26 mouse cellular contexts compared by ENCODE assay signal in the genomic region with DNA sequence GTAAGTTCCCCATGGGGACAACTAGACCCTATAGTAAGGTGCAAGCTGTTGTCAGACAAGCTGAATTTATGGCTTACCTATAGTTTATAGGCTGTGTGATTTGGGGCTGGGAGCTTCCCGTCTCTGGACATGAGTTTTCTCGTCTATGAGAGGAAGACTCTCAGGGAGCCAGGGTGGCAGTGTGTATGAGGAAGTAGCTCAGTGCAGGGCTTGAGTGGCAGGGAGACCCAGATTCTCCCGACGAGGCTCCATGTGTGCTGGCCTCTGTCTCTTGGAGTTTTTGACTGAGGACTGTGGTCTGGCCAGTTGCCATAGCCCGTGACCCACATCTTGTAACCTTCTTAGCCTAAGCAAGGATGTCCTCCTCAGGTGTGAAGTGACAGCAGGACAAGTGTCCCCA. TPM values are rescaled to one million over a fixed set of nuclear protein-coding genes. Genes with fewer than 3 reads are reported as not detected.
"Had no signal": no experiment of that assay in that cellular context is flagged by ENCODE, and none has a peak within 500 bp of the region (broad histone marks: within the 10 kb centered on the region; RNA-seq: fewer than 3 reads in every experiment).

No protein-coding gene starts in this region.

- H3K9ac ChIP-seq: heart, embryonic 13.5 days; heart, embryonic 15.5 days; hindbrain, embryonic 12.5 days; hindbrain, embryonic 14.5 days; intestine, embryonic 15.5 days; limb, embryonic 12.5 days; liver, embryonic 13.5 days had no signal

- H3K9me3 ChIP-seq: heart, embryonic 10.5 days; heart, embryonic 13.5 days; heart, embryonic 15.5 days; hindbrain, embryonic 10.5 days; hindbrain, embryonic 12.5 days; intestine, embryonic 15.5 days; limb, embryonic 10.5 days; limb, embryonic 12.5 days; liver, embryonic 13.5 days had no signal

- DNase-seq: gastrocnemius, postnatal 25 days; heart, adult 11 months; heart, postnatal 14 days; heart, postnatal 36 days; kidney, adult 18-20 months; kidney, adult 8-10 months; kidney, postnatal 10 days; kidney, postnatal 25 days; kidney, postnatal 4 days; liver; liver, embryonic 13.5 days had no signal

- H3K27me3 ChIP-seq: heart, embryonic 13.5 days; heart, embryonic 15.5 days; hindbrain, embryonic 12.5 days; intestine, embryonic 15.5 days; limb, embryonic 12.5 days; liver, embryonic 13.5 days had no signal

- H3K4me1 ChIP-seq: intestine, embryonic 15.5 days had no signal

- H3K27ac ChIP-seq: heart, embryonic 10.5 days; heart, embryonic 13.5 days; heart, embryonic 15.5 days; hindbrain, embryonic 10.5 days; hindbrain, embryonic 12.5 days; hindbrain, embryonic 14.5 days; intestine, embryonic 15.5 days; layer of hippocampus, adult 2 months; left cerebral cortex, adult 2 months; limb, embryonic 10.5 days; limb, embryonic 12.5 days; liver, embryonic 13.5 days had no signal

- H3K4me2 ChIP-seq: heart, embryonic 13.5 days; heart, embryonic 15.5 days; hindbrain, embryonic 12.5 days; hindbrain, embryonic 14.5 days; intestine, embryonic 15.5 days; limb, embryonic 12.5 days; liver, embryonic 11.5 days; liver, embryonic 13.5 days had no signal

- H3K4me3 ChIP-seq: heart, embryonic 10.5 days; heart, embryonic 13.5 days; heart, embryonic 15.5 days; hindbrain, embryonic 10.5 days; hindbrain, embryonic 12.5 days; intestine, embryonic 15.5 days; layer of hippocampus, adult 2 months; left cerebral cortex, adult 2 months; limb, embryonic 10.5 days; limb, embryonic 12.5 days; liver, embryonic 13.5 days had no signal

- ATAC-seq: hindbrain, embryonic 16.5 days; inflammation-experienced regulatory T-cells, adult 6 months; intestine, embryonic 15.5 days; intestine, postnatal 0 days had no signal

- H3K36me3 ChIP-seq: heart, embryonic 10.5 days; heart, embryonic 13.5 days; heart, embryonic 15.5 days; hindbrain, embryonic 10.5 days; hindbrain, embryonic 12.5 days; intestine, embryonic 15.5 days; limb, embryonic 10.5 days; limb, embryonic 12.5 days; liver, embryonic 13.5 days had no signal

RNA-seq across cellular contexts. Expression of gene Fgd5, which starts 33.7 kb away (rescaled TPM):
- polyA plus RNA-seq: inflammation-experienced regulatory T-cells, adult 6 months had no signal
